ENCODE assay signal across 8 mouse cellular contexts in genomic region chrX:134808755-134809224, GRCm38 (mm10). TPM values are rescaled to one million over a fixed set of nuclear protein-coding genes. Genes with fewer than 3 reads are reported as not detected.
DNase-seq lines count a peak whose midpoint lies in the region; ATAC-seq and TF ChIP-seq lines count a peak whose summit lies in the region.

TSS of gene Armcx2 (minus strand) at chrX:134809221.

- TF ChIP-seq CTCF in left cerebral cortex, adult 2 months (IDR thresholded peaks at IDR 0.05): no peak

- 27% methylated on average over 13 of the region's 16 CpGs for WGBS in hindbrain, embryonic 16.5 days

- no peaks in the 10 kb centered on the region for H3K36me3 ChIP-seq in hindbrain, embryonic 16.5 days (ENCODE audit: control insufficient read depth, insufficient read depth, low read length)

- H3K27ac ChIP-seq in hindbrain, embryonic 16.5 days (ENCODE audit: low read depth, low read length): peak within 1 kb of the TSS; percentile 87
- H3K27ac ChIP-seq in left cerebral cortex, adult 2 months: peak within 1 kb of the TSS; percentile 77

- peak; percentile 57 for DNase-seq in layer of hippocampus, adult 11-12 months (ENCODE audit: low spot score)
- DNase-seq in layer of hippocampus, adult 9-10 months (ENCODE audit: low spot score): no peak
- peak; percentile 72 for DNase-seq in cerebellum, adult 9-11 months
- DNase-seq in frontal cortex, postnatal 25 days (ENCODE audit: low spot score in 2 of 2): peak; percentile 18 to 27
- peak; percentile 39 to 56 for DNase-seq in left cerebral cortex, adult 2 months (ENCODE audit: extremely low spot score in 1 of 2, low spot score in 2 of 2)
- peak; percentile 58 to 60 for DNase-seq in lung, postnatal 4 days
- peak; percentile 56 for DNase-seq in right cerebral cortex, adult 18-20 months

- peak; percentile 90 for ATAC-seq in hindbrain, embryonic 16.5 days

- H3K4me3 ChIP-seq in hindbrain, embryonic 16.5 days (ENCODE audit: low read length): peak within 1 kb of the TSS; percentile 54
- H3K4me3 ChIP-seq in left cerebral cortex, adult 2 months: peak within 1 kb of the TSS; percentile 57

- H3K27me3 ChIP-seq in hindbrain, embryonic 16.5 days (replicated peaks; ENCODE audit: control insufficient read depth, insufficient read depth, low read length): no peaks in the 10 kb centered on the region

- H3K4me2 ChIP-seq in hindbrain, embryonic 16.5 days (ENCODE audit: low read length): peak within 1 kb of the TSS; percentile 65

- peak within 1 kb of the TSS; percentile 70 for H3K9ac ChIP-seq in hindbrain, embryonic 16.5 days (ENCODE audit: low read depth, low read length)

- H3K9me3 ChIP-seq in hindbrain, embryonic 16.5 days (ENCODE audit: control insufficient read depth, low read length): no peaks in the 10 kb centered on the region

- intact Hi-C loops in left cerebral cortex, adult 2 months (cut with DNase I): loop anchor here (5.0 kb wide), 2 partner anchors 56 to 196 kb away; partner anchors contain the start of gene Armcx6

- peaks cover 4% of the 10 kb centered on the region; the same call in 1 of the 2 replicates for H3K4me1 ChIP-seq in hindbrain, embryonic 16.5 days (ENCODE audit: control insufficient read depth, insufficient read depth, low read depth, low read length)

RNA-seq across cellular contexts. Expression of gene Armcx2, which starts in this region (rescaled TPM):
- polyA plus RNA-seq in hindbrain, embryonic 16.5 days (2015; fragmentation: Nextera tagmentation; extraction: Ambion mirVana): 83.0 and 90.8 TPM in 2 replicates
- 10 to 100 TPM; 76.6 to 82.7 TPM for total RNA-seq in left cerebral cortex, adult 2 months (2021)
